Mouse (Mus musculus): Measurements from ENCODE around the gene St3gal3. TPM values are rescaled to one million over a fixed set of nuclear protein-coding genes. Genes with fewer than 3 reads are reported as not detected.

The St3gal3 gene
- polyA plus RNA-seq (2015; fragmentation: Nextera tagmentation; extraction: Ambion mirVana): 4.5 and 5.1 TPM in 2 replicates

DNA sequence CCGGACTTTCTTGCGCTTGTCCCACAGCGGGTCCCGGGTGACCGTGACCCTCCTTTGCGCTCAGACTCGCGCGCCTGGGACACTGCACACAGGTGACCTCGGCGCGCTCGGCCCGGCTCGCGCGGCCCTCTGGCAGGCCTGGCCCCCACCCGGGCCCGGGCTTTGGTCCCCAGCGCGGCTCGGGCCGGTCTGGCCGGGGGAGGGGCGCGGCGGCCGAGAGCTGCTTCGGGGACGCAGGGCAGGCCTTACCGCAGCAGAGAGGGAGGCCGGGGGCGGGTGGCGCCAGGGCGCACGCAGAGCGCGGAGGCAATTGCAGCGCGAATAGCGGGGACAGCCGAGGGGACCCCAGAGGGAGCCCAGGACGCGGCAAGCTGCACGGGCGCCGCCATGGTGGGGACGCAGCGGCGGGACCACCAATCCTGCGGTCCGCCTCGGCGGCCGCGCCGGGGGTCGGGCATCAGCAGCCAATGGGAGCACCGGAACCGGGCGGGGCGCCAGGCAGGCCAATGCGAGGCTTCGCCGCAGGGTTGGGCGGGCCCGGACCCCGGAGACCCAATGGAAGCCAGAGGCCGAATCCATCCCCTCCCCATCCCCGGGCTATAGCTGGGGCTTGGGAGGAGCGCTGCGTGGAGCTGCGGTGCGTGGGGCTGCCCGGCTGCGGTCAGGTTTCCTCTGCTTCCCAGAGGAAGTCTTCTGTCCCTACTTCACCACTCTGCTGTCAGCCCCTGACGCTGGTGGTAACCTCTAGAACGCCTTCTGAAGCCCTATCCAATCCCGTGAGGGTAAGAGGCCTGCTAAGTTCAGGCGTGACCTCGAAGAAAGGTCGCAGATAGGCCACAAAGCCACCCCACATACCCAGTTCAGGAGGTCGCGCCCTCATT lies at the start of gene St3gal3:
St3gal3 (minus strand) TSS at position 430 of the 881 bp plus-strand sequence.
- H3K4me3 ChIP-seq (ENCODE audit: low read depth, low read length): peak within 1 kb of the TSS; percentile 85
- ATAC-seq (peak; percentile 95), DNase-seq (peak; percentile 95)
- peaks cover 20% of the 10 kb centered on the region for H3K36me3 ChIP-seq (replicated peaks; ENCODE audit: insufficient read depth, low read length)
- H3K9me3 ChIP-seq (ENCODE audit: low read length): no peaks in the 10 kb centered on the region
- WGBS (ENCODE audit: insufficient replicate concordance): 2% methylated on average over 74 of the region's 84 CpGs
- peaks cover 31% of the 10 kb centered on the region for H3K4me1 ChIP-seq (ENCODE audit: insufficient read depth)
- TF ChIP-seq EP300 (IDR thresholded peaks at IDR 0.05; ENCODE audit: low read depth) (no peak), CTCF (IDR thresholded peaks at IDR 0.05; ENCODE audit: low read depth) (no peak)
- no peaks in the 10 kb centered on the region for H3K27me3 ChIP-seq (ENCODE audit: insufficient read depth, low read length)
- peak within 1 kb of the TSS; percentile 82 for H3K9ac ChIP-seq (replicated peaks)
- H3K27ac ChIP-seq (ENCODE audit: low read depth): peak within 1 kb of the TSS; percentile 85
- H3K4me2 ChIP-seq (ENCODE audit: low read depth, low read length): peak within 1 kb of the TSS; percentile 79

GRCm38 (mm10) chr4:118180301-118181080 lies 45.8 kb upstream of the St3gal3 start:
- ATAC-seq (no peak), DNase-seq (no peak)
- H3K27ac ChIP-seq (ENCODE audit: low read depth): peak overlapping the region; percentile 87
- H3K4me2 ChIP-seq (ENCODE audit: low read depth, low read length): peak overlapping the region; percentile 81
- no peaks in the 10 kb centered on the region for H3K27me3 ChIP-seq (ENCODE audit: insufficient read depth, low read length)
- no peak for TF ChIP-seq EP300 (IDR thresholded peaks at IDR 0.05; ENCODE audit: low read depth)
- no peak for TF ChIP-seq CTCF (IDR thresholded peaks at IDR 0.05; ENCODE audit: low read depth)
- peaks cover 15% of the 10 kb centered on the region for H3K4me1 ChIP-seq (ENCODE audit: insufficient read depth)
- H3K4me3 ChIP-seq (ENCODE audit: low read depth, low read length): peak overlapping the region; percentile 79
- WGBS (ENCODE audit: insufficient replicate concordance): 12% methylated on average over 17 of the region's 17 CpGs
- H3K36me3 ChIP-seq (replicated peaks; ENCODE audit: insufficient read depth, low read length): peaks cover 17% of the 10 kb centered on the region
- peak overlapping the region; percentile 75 for H3K9ac ChIP-seq (replicated peaks)
- H3K9me3 ChIP-seq (ENCODE audit: low read length): no peaks in the 10 kb centered on the region

- peak within 1 kb of the TSS; percentile 87 for H3K27ac ChIP-seq (ENCODE audit: low read depth)
- under 1% methylated on average over 38 of the region's 38 CpGs for WGBS (ENCODE audit: insufficient replicate concordance)
These were observed 45.0 kb upstream of the St3gal3 start, which contains the start of gene Kdm4a for GRCm38 (mm10) chr4:118179467-118180300. Gene Kdm4a (minus strand): TSS chr4:118180043.

GRCm38 (mm10) chr4:118178952-118179466 lies 44.3 kb upstream of the St3gal3 start:
- peak overlapping the region; percentile 89 for H3K9ac ChIP-seq (replicated peaks)
- no peaks in the 10 kb centered on the region for H3K27me3 ChIP-seq (ENCODE audit: insufficient read depth, low read length)
- ATAC-seq (no peak), DNase-seq (peak; percentile 22)
- TF ChIP-seq CTCF (IDR thresholded peaks at IDR 0.05; ENCODE audit: low read depth) (no peak), EP300 (IDR thresholded peaks at IDR 0.05; ENCODE audit: low read depth) (no peak)
- peak overlapping the region; percentile 79 for H3K4me3 ChIP-seq (ENCODE audit: low read depth, low read length)
- peaks cover 32% of the 10 kb centered on the region for H3K36me3 ChIP-seq (replicated peaks; ENCODE audit: insufficient read depth, low read length)
- H3K4me1 ChIP-seq (ENCODE audit: insufficient read depth): peaks cover 15% of the 10 kb centered on the region
- H3K4me2 ChIP-seq (ENCODE audit: low read depth, low read length): peak overlapping the region; percentile 84
- no peaks in the 10 kb centered on the region for H3K9me3 ChIP-seq (ENCODE audit: low read length)
- peak overlapping the region; percentile 86 for H3K27ac ChIP-seq (ENCODE audit: low read depth)
- WGBS (ENCODE audit: insufficient replicate concordance): under 1% methylated on average over 12 of the region's 12 CpGs

More at GRCm38 (mm10) chr4:118179467-118180300, 45.0 kb upstream of the St3gal3 start, which contains the start of gene Kdm4a:
- Histone ChIP-seq H3K4me2 (ENCODE audit: low read depth, low read length) (peak within 1 kb of the TSS; percentile 84), H3K9me3 (ENCODE audit: low read length) (no peaks in the 10 kb centered on the region), H3K4me3 (ENCODE audit: low read depth, low read length) (peak within 1 kb of the TSS; percentile 79), H3K27me3 (ENCODE audit: insufficient read depth, low read length) (no peaks in the 10 kb centered on the region), H3K4me1 (ENCODE audit: insufficient read depth) (peaks cover 15% of the 10 kb centered on the region), H3K36me3 (replicated peaks; ENCODE audit: insufficient read depth, low read length) (peaks cover 26% of the 10 kb centered on the region), H3K9ac (replicated peaks) (peak within 1 kb of the TSS; percentile 89)
- peak; percentile 99 for ATAC-seq
- TF ChIP-seq EP300 (IDR thresholded peaks at IDR 0.05; ENCODE audit: low read depth) (peak; percentile 64), CTCF (IDR thresholded peaks at IDR 0.05; ENCODE audit: low read depth) (no peak)
- DNase-seq: peak; percentile 93

DNA sequence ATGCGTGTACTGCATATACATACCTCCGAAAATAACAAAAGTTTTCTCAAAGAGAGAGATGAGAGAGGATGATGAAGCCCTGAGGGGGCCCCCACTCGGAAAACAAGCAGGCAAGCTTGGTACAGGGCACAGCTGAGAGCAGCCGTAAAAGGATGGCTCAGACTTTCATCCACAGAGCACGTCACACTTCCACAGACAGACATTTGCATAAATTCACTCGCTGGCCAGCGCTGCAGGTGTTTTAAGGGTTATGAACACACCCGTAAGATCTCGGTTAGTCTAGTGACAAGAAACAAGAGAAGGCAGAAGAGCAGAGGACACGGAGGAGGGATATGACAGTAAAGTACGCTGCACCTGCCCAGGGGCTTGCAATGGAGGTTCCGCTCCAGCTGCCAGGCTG lies 37.7 kb upstream of the St3gal3 start:
- DNase-seq (no peak), ATAC-seq (no peak)
- H3K4me1 ChIP-seq (ENCODE audit: insufficient read depth): no peaks in the 10 kb centered on the region
- no peak overlapping the region for H3K4me2 ChIP-seq (ENCODE audit: low read depth, low read length)
- no peak overlapping the region for H3K4me3 ChIP-seq (ENCODE audit: low read depth, low read length)
- peaks cover 92% of the 10 kb centered on the region for H3K36me3 ChIP-seq (replicated peaks; ENCODE audit: insufficient read depth, low read length)
- TF ChIP-seq CTCF (IDR thresholded peaks at IDR 0.05; ENCODE audit: low read depth): no peak
- no peak for TF ChIP-seq EP300 (IDR thresholded peaks at IDR 0.05; ENCODE audit: low read depth)
- H3K27ac ChIP-seq (ENCODE audit: low read depth): no peak overlapping the region
- 88% methylated on average over 12 of the region's 12 CpGs for WGBS (ENCODE audit: insufficient replicate concordance)
- H3K9me3 ChIP-seq (ENCODE audit: low read length): no peaks in the 10 kb centered on the region
- H3K9ac ChIP-seq (replicated peaks): no peak overlapping the region
- H3K27me3 ChIP-seq (ENCODE audit: insufficient read depth, low read length): no peaks in the 10 kb centered on the region
